Comparison of ENCODE assay signal across 28 mouse cellular contexts in genomic region chr9:49766634-49767033, GRCm38 (mm10).
"Had no signal": no experiment of that assay in that cellular context is flagged by ENCODE, and none has a peak within 500 bp of the region (broad histone marks: within the 10 kb centered on the region; RNA-seq: fewer than 3 reads in every experiment).

No protein-coding gene starts in this region.

- H3K4me3 ChIP-seq: embryonic facial prominence, embryonic 10.5 days; embryonic facial prominence, embryonic 12.5 days; embryonic facial prominence, embryonic 13.5 days; embryonic facial prominence, embryonic 15.5 days; erythroblast, embryonic 14.5 days; forebrain, embryonic 10.5 days; forebrain, embryonic 12.5 days; forebrain, embryonic 13.5 days; forebrain, embryonic 15.5 days; gastrocnemius, adult 2 months had no signal

- H3K36me3 ChIP-seq: embryonic facial prominence, embryonic 10.5 days; embryonic facial prominence, embryonic 12.5 days; embryonic facial prominence, embryonic 13.5 days; embryonic facial prominence, embryonic 15.5 days; forebrain, embryonic 10.5 days; forebrain, embryonic 12.5 days; forebrain, embryonic 15.5 days had no signal

- ATAC-seq: forebrain, embryonic 13.5 days; forebrain, embryonic 14.5 days; forebrain, embryonic 15.5 days; forebrain, embryonic 16.5 days; forebrain, postnatal 0 days had no signal

- H3K4me2 ChIP-seq: embryonic facial prominence, embryonic 12.5 days; embryonic facial prominence, embryonic 13.5 days; embryonic facial prominence, embryonic 15.5 days; forebrain, embryonic 12.5 days; forebrain, embryonic 13.5 days; forebrain, embryonic 15.5 days had no signal

- H3K27ac ChIP-seq: embryonic facial prominence, embryonic 10.5 days; embryonic facial prominence, embryonic 12.5 days; embryonic facial prominence, embryonic 13.5 days; embryonic facial prominence, embryonic 15.5 days; forebrain, embryonic 10.5 days; forebrain, embryonic 12.5 days; forebrain, embryonic 13.5 days; forebrain, embryonic 15.5 days; gastrocnemius, adult 2 months had no signal

- H3K4me1 ChIP-seq: embryonic facial prominence, embryonic 12.5 days; embryonic facial prominence, embryonic 13.5 days; embryonic facial prominence, embryonic 15.5 days had no signal

- H3K9me3 ChIP-seq: embryonic facial prominence, embryonic 10.5 days; embryonic facial prominence, embryonic 12.5 days; embryonic facial prominence, embryonic 13.5 days; embryonic facial prominence, embryonic 15.5 days; forebrain, embryonic 10.5 days; forebrain, embryonic 12.5 days; forebrain, embryonic 13.5 days; forebrain, embryonic 15.5 days had no signal

- DNase-seq: cerebellum, adult 2 months; cerebellum, adult 8-10 months; cerebellum, adult 9-10 months; cerebellum, adult 9-11 months; cerebellum, postnatal 10 days; cerebellum, postnatal 14 days; cerebellum, postnatal 25 days; cerebellum, postnatal 36 days; embryo, embryonic 11 days; forebrain, postnatal 0 days; gastrocnemius, adult 2 months; gastrocnemius, postnatal 10 days; gastrocnemius, postnatal 14 days; gastrocnemius, postnatal 25 days; gastrocnemius, postnatal 36 days; heart, adult 11 months; heart, adult 18-20 months had no signal

- H3K27me3 ChIP-seq: embryonic facial prominence, embryonic 12.5 days; embryonic facial prominence, embryonic 13.5 days; embryonic facial prominence, embryonic 15.5 days; forebrain, embryonic 12.5 days; forebrain, embryonic 13.5 days; forebrain, embryonic 15.5 days had no signal

- H3K9ac ChIP-seq: embryonic facial prominence, embryonic 12.5 days; embryonic facial prominence, embryonic 13.5 days; embryonic facial prominence, embryonic 15.5 days; forebrain, embryonic 12.5 days; forebrain, embryonic 13.5 days; forebrain, embryonic 15.5 days; forebrain, postnatal 0 days had no signal
